Mouse (Mus musculus) brain, embryonic 14.5 days (tissue): ENCODE measurements around the gene Cpped1.

ENCODE experiments used
- CTCF ChIP-seq: fragments of 200-500 bp; IDR thresholded peaks from 2 replicates; pipeline ENCODE4 v1.5.1; 2012; ENCODE audit warnings: inconsistent platforms, mild to moderate bottlenecking, moderate library complexity, borderline replicate concordance; ENCODE audit not compliant: insufficient read depth, insufficient read length; ENCODE audit errors: extremely low read depth
- POLR2A ChIP-seq: fragments of 200-500 bp; IDR thresholded peaks from 2 replicates; pipeline ENCODE4 v1.6.1; 2012; ENCODE audit warnings: mild to moderate bottlenecking, inconsistent platforms, borderline replicate concordance; ENCODE audit not compliant: poor library complexity, insufficient read depth, insufficient read length, severe bottlenecking; ENCODE audit errors: extremely low read depth

DNA sequence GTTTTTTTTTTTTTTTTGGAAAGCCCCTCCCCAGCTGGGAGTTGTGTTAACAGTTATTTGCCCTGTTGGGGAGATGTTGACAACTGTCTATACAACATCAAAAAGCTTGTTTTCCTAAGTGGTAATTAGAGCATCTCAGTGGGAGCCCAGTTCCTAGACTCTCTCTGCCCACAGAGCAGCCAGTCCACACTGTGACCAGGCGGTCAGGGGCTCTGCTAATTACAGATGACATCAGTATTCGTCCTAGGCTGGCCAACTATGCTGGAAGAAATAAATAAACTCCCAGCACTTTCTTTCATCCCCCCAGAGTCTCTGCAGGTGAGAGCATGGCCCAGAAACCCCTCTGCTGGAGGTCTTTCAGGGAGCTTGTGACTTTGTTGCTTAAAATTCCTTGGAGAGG, 115.9 kb downstream of the Cpped1 start:
- TF ChIP-seq CTCF (no peak), POLR2A (no peak)
